Mouse (Mus musculus): ENCODE data around the gene Sebox. TPM values are rescaled to one million over a fixed set of nuclear protein-coding genes. Genes with fewer than 3 reads are reported as not detected.
"Not testable (repeated sequence)": the region's sequence is repeated elsewhere in the genome, so short reads cannot be mapped to it uniquely, and the experiment has no call there.

The Sebox gene
- total RNA-seq, 2 experiments from 2014 or later, result not detected

GRCm38 (mm10) chr11:78531515-78531914, 28.3 kb downstream of the Sebox start:
- not testable (repeated sequence) for ATAC-seq (ENCODE audit: poor library complexity, severe bottlenecking)

- no peak for ATAC-seq (ENCODE audit: poor library complexity, severe bottlenecking)
These were observed 31.3 kb downstream of the Sebox start for GRCm38 (mm10) chr11:78534516-78534915.

DNA sequence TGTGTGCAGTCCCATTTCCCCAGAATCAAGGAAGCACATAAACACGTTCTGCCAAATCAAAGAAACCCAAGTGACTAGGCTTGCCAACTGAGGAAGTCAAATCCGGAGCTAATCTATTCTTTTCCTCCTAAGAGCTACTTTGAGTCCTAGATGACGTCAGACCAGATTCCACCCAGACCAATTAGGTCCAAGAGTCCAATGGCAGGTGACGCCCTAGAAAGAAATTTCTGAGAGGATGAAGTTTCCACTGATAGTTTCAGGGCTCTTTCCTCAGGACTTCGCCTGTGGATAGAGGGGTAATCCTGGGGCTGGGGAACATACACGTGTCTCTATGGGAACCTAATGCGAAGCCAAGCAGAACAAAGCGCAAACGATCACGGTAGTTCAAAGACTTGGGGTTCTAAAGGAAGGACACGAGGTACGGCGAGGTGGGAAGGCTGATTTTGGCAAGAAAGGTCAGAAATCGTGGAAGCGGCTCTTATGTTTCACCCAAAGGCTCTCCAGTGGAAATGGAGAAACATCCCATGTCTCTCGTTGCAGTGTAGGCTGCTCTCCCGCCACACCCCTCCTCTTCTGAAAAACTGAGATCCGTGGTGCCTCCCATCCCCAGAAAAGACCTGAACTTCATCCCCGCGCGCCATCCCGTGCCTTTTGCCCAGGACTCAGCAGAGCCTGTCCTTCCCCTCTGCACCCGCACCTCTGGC, 32.3 kb downstream of the Sebox start:
- no peak for ATAC-seq (ENCODE audit: poor library complexity, severe bottlenecking)

DNA sequence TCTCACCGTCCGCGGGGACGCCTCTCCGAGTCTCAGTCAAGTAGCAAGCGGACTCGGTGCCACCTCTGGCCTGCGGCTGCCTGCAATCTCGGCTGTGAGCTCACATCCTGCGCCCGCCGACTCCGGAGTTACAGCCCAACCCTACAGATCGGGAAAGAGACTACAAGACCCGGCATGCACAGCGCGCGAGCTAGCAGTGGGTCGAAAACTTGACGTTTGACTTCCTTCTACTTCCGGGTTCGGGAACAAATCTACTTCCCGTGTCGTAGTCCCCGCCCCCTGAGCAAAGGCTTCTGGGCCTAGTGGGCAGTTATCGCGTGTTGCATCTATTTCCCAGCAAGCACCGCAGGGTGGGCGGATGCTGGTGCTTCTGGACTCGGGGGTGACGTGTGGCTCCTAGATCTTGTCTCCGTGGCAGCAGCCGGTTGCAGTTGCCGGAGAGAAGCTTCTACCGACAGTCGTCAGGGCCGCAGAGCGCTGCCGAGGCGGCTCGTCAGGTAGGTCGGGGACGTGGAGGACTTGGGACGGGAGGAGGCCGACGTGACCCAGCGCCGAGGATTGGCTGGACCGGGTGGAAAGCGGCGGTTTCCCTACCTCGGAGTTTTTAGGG, 32.9 kb downstream of the Sebox start, which contains the start of the genes Tnfaip1 and Ift20:
Gene Tnfaip1 (minus strand): TSS at position 253 of the 610 bp plus-strand sequence.
Gene Ift20 (plus strand): TSS at position 282 of the 610 bp plus-strand sequence.
- peak; percentile 95 for ATAC-seq (ENCODE audit: poor library complexity, severe bottlenecking)

- ATAC-seq (ENCODE audit: poor library complexity, severe bottlenecking), result no peak; the same call in 1 of the 2 replicates
These were observed 33.4 kb downstream of the Sebox start for GRCm38 (mm10) chr11:78536690-78537084.

- no peak for ATAC-seq (ENCODE audit: poor library complexity, severe bottlenecking)
These were observed 37.1 kb downstream of the Sebox start for GRCm38 (mm10) chr11:78540358-78540757.

GRCm38 (mm10) chr11:78544449-78545111, 41.3 kb downstream of the Sebox start:
- ATAC-seq (ENCODE audit: poor library complexity, severe bottlenecking), result no peak

DNA sequence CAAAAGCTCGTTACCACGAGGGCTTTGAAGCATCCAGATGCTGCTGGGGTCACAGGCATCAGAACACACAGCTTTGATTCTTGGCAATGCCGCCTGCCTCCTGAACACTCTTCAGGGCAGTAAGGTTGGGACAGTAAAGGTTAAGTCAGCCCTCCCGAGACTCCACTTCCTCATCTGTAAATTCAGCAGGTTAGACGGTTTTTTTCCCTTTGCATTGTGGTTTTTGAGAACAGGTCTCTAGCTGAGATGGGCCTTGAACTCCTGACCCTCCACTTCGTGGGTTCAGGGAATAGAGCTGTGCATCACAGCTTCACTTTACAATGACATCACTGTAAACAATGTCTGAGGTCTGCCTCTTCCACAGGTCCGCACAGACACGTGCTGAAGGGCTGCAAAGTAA, 41.9 kb downstream of the Sebox start:
- no peak for ATAC-seq (ENCODE audit: poor library complexity, severe bottlenecking)

DNA sequence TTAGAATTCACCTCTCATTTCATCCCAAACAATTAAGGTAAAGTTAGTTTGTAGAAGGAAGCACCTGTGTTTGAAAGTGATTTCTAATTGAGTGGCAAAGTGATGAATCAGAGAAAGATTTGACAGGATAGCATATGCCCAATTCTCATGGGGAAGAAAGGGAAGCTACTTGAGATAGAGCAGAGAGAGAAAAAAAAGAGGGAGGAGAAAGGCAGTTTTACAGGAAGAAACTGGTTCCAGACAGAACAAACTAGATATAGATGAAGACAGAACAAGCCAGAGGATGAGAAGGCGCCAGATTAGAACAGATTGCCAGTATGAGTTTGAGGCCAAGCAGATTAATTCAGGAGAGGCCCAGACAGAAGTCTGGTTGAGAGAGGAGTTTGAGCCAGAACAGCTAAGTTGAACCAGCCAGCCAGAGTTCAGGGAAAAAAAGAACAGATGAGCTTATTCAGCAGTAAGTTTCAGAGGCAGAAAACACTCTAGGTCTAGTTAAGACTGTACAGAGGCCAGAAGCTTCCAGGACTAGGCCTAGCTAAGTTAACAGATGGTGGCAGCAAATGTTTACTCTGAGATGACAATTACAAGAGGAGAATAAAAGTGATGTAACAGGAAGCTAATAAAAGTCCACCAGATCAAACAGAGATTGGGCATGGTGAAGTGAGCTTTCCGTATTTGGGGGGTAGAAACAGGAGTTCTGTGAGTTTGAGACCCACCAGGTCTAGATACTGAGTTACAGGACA, 44.6 kb downstream of the Sebox start:
- ATAC-seq (ENCODE audit: poor library complexity, severe bottlenecking), result no peak

DNA sequence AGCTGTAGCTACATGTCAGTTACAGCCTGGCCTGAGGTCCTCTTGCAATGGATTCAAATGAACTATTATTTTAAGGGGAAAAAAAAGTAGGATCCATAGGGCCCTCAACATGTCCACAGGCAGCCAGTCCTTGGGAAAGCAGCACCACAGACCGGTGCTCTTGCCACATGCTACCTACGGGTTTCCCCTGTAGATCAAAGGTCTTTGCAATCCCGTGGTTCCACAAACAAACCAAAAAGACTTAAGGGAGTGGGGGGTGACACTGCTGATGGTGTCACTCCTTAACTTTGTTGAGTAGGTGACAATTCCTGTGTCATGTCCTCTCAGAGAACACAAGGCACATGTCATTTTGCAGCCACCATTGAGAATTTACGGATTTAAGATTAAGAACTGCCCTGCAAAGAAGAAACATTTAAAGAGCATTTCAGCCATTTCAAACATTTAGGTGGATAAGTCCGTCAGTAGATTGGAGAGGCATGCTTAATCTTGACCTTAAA, 46.3 kb downstream of the Sebox start:
- no peak for ATAC-seq (ENCODE audit: poor library complexity, severe bottlenecking)

DNA sequence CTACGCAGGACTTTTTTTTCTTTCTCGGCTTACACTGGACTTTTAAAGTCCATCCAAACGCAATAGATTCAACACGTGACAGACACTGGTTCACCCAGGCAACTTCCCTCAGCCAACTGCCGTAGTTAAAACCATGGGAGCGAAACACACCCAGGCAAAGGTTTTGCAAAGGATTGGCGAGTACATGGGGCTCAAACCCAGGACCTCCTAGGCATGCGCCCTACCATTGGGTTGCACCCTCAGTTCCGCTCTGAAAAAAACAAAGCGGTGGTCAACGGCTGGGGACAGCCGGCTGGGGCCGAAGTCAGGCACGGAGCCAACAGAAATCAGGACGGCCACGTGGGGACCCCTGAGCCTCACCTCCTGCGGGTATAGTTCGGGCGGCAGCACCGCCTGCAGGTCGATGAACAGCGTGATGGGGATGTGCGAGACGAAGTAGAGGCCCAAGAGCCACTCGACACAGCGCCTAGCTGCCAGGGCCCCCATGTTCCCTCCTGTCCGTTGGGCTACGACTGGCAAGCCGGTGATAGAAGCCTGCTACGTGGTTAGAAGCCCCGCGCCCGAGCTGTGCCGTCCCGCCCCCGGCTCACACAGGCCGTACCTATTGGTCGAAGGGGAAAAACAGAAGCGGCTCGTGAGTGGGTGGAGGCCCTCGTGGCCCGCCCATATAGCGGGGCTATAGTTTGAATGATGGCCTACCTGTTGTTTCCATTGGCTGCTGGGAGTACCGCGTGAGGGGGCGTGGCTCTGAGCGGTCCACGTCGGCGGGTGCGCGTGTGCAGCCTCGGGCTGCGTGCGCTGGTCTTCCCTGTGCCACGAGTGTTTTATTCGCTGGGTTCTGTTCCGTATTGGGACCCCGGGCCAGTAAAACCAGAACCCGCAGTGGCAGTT, 47.2 kb downstream of the Sebox start, which contains the start of gene Tmem97:
Gene Tmem97 (minus strand): TSS at position 610 of the 891 bp plus-strand sequence.
- peak; percentile 100 for ATAC-seq (ENCODE audit: poor library complexity, severe bottlenecking)

- no peak for ATAC-seq (ENCODE audit: poor library complexity, severe bottlenecking)
These were observed 47.8 kb downstream of the Sebox start for GRCm38 (mm10) chr11:78551059-78551398.

Other genes starting within 250 kb of the Sebox start
- gene 2610507B11Rik, start 241.7 kb upstream of the Sebox start, total RNA-seq (2015), result 33.7 and 43.5 TPM in 2 replicates
- 54.6 and 57.2 TPM in 2 replicates for gene 2610507B11Rik, start 241.7 kb upstream of the Sebox start, total RNA-seq (2017)
- gene BC030499, start 212.6 kb upstream of the Sebox start, total RNA-seq (2015), result 0.56 TPM in 1 of 2 replicates, not detected in the other
- gene BC030499, start 212.6 kb upstream of the Sebox start, total RNA-seq (2017), result 0.18 and 0.77 TPM in 2 replicates
- 23.6 and 31.6 TPM in 2 replicates for gene Spag5, start 201.9 kb upstream of the Sebox start, total RNA-seq (2015)
- gene Spag5, start 201.9 kb upstream of the Sebox start, total RNA-seq (2017), result 60.7 and 63.2 TPM in 2 replicates
- gene Aldoc, start 180.5 kb upstream of the Sebox start, total RNA-seq (2015), result 0.62 and 1.7 TPM in 2 replicates
- gene Aldoc, start 180.5 kb upstream of the Sebox start, total RNA-seq (2017), result 1.0 and 1.6 TPM in 2 replicates
- 31.8 and 33.5 TPM in 2 replicates for gene Pigs, start 175.0 kb upstream of the Sebox start, total RNA-seq (2015)
- 21.5 and 22.4 TPM in 2 replicates for gene Pigs, start 175.0 kb upstream of the Sebox start, total RNA-seq (2017)
- 94.0 and 96.6 TPM in 2 replicates for gene Unc119, start 160.0 kb upstream of the Sebox start, total RNA-seq (2015)
- 54.2 and 56.7 TPM in 2 replicates for gene Unc119, start 160.0 kb upstream of the Sebox start, total RNA-seq (2017)
- not detected in 2 replicates for gene Foxn1, start 116.9 kb upstream of the Sebox start, total RNA-seq (2015)
- not detected in 2 replicates for gene Foxn1, start 116.9 kb upstream of the Sebox start, total RNA-seq (2017)
- 0.51 TPM in 1 of 2 replicates, not detected in the other for gene Slc13a2, start 81.2 kb upstream of the Sebox start, total RNA-seq (2015)
- gene Slc13a2, start 81.2 kb upstream of the Sebox start, total RNA-seq (2017), result not detected in 2 replicates
- gene Slc46a1, start 37.8 kb upstream of the Sebox start, total RNA-seq (2015), result 0.46 TPM in 1 of 2 replicates, not detected in the other
- gene Slc46a1, start 37.8 kb upstream of the Sebox start, total RNA-seq (2017), result 0.33 and 0.77 TPM in 2 replicates
- gene Sarm1, start 5.7 kb upstream of the Sebox start, total RNA-seq (2015), result 0.23 TPM in 1 of 2 replicates, not detected in the other
- gene Sarm1, start 5.7 kb upstream of the Sebox start, total RNA-seq (2017), result not detected in 2 replicates
- not detected in 2 replicates for gene Vtn, start 4.4 kb upstream of the Sebox start, total RNA-seq (2015)
- gene Vtn, start 4.4 kb upstream of the Sebox start, total RNA-seq (2017), result not detected in 2 replicates
- 18.5 and 24.4 TPM in 2 replicates for gene Tmem199, start 8.7 kb downstream of the Sebox start, total RNA-seq (2015)
- gene Tmem199, start 8.7 kb downstream of the Sebox start, total RNA-seq (2017), result 26.1 and 27.3 TPM in 2 replicates
- gene Poldip2, start 8.7 kb downstream of the Sebox start, total RNA-seq (2015), result 13.4 and 22.4 TPM in 2 replicates
- 15.9 and 23.1 TPM in 2 replicates for gene Poldip2, start 8.7 kb downstream of the Sebox start, total RNA-seq (2017)
- gene Tnfaip1, start 32.9 kb downstream of the Sebox start, total RNA-seq (2015), result 13.2 and 13.4 TPM in 2 replicates
- gene Tnfaip1, start 32.9 kb downstream of the Sebox start, total RNA-seq (2017), result 6.8 and 10.2 TPM in 2 replicates
- 80.0 and 89.7 TPM in 2 replicates for gene Ift20, start 32.9 kb downstream of the Sebox start, total RNA-seq (2015)
- gene Ift20, start 32.9 kb downstream of the Sebox start, total RNA-seq (2017), result 96.0 and 119 TPM in 2 replicates
- gene Tmem97, start 47.3 kb downstream of the Sebox start, total RNA-seq (2015), result 24.9 and 25.6 TPM in 2 replicates
- 12.2 and 18.0 TPM in 2 replicates for gene Tmem97, start 47.3 kb downstream of the Sebox start, total RNA-seq (2017)
- gene Nlk, start 193.9 kb downstream of the Sebox start, total RNA-seq (2015), result 13.9 and 14.0 TPM in 2 replicates
- gene Nlk, start 193.9 kb downstream of the Sebox start, total RNA-seq (2017), result 22.2 and 29.6 TPM in 2 replicates
- 21.3 and 25.6 TPM in 2 replicates for gene Ccnq, start 248.3 kb downstream of the Sebox start, total RNA-seq (2015)
- 15.1 and 22.5 TPM in 2 replicates for gene Ccnq, start 248.3 kb downstream of the Sebox start, total RNA-seq (2017)